Comparison of ENCODE assay signal across 9 mouse cellular contexts in genomic region chr19:6502543-6503319, GRCm38 (mm10). TPM values are rescaled to one million over a fixed set of nuclear protein-coding genes. Genes with fewer than 3 reads are reported as not detected.
DNase-seq lines count a peak whose midpoint lies in the region; ATAC-seq and TF ChIP-seq lines count a peak whose summit lies in the region.
"Had no signal": no experiment of that assay in that cellular context is flagged by ENCODE, and none has a peak within 500 bp of the region (broad histone marks: within the 10 kb centered on the region; RNA-seq: fewer than 3 reads in every experiment).

No protein-coding gene starts in this region.

- TF ChIP-seq CTCF in heart, adult 2 months (IDR thresholded peaks at IDR 0.05), result no peak

- ATAC-seq in liver, embryonic 11.5 days (replicated peaks; ENCODE audit: low FRiP score), result no peak

- no peaks in the 10 kb centered on the region for H3K9me3 ChIP-seq in liver, embryonic 11.5 days (ENCODE audit: control insufficient read depth, low read length)

- H3K36me3 ChIP-seq in heart, adult 2 months (ENCODE audit: control insufficient read depth, insufficient read depth, low read length), result no peaks in the 10 kb centered on the region
- H3K36me3 ChIP-seq in liver, embryonic 11.5 days (ENCODE audit: control insufficient read depth, insufficient read depth, low read length), result no peaks in the 10 kb centered on the region
- H3K36me3 ChIP-seq in myocyte (ENCODE audit: control insufficient read depth, insufficient read depth), result no peaks in the 10 kb centered on the region

- H3K4me3 ChIP-seq in heart, adult 2 months, result no peak overlapping the region
- H3K4me3 ChIP-seq in liver, embryonic 11.5 days (ENCODE audit: low read depth, low read length), result peak overlapping the region; percentile 35
- H3K4me3 ChIP-seq in myocyte, result no peak overlapping the region

- DNase-seq in right cerebral cortex, adult 2 months (ENCODE audit: low spot score in 2 of 2), result peak; percentile 64 to 69
- no peak for DNase-seq in right cerebral cortex, postnatal 14 days
- peak; percentile 11 for DNase-seq in c-Kit-positive CD71-positive TER-119-negative erythroid progenitor cells, embryonic 14.5 days (ENCODE audit: low read depth)
- DNase-seq in heart, adult 2 months, result peak; percentile 40 to 63
- peak; percentile 62 for DNase-seq in kidney, adult 18-20 months
- DNase-seq in liver, embryonic 11.5 days (ENCODE audit: low spot score), result peak; percentile 74
- no peak for DNase-seq in thymus, adult 18-20 months

- H3K27ac ChIP-seq in heart, adult 2 months, result no peak overlapping the region
- no peak overlapping the region for H3K27ac ChIP-seq in liver, embryonic 11.5 days (ENCODE audit: low read depth, low read length)

- H3K9ac ChIP-seq in heart, adult 2 months (ENCODE audit: low read depth, low read length), result no peak overlapping the region
- H3K9ac ChIP-seq in liver, embryonic 11.5 days (ENCODE audit: low read depth, low read length), result no peak overlapping the region

- no peak for TF ChIP-seq EP300 in heart, adult 2 months (IDR thresholded peaks at IDR 0.05; ENCODE audit: insufficient read depth, low read depth, low read length)

- intact Hi-C loops in heart, adult 2 months (cut with DNase I), result no loop called here

- H3K79me2 ChIP-seq in heart, adult 2 months (replicated peaks; ENCODE audit: control insufficient read depth, insufficient read depth, low read length), result no peaks in the 10 kb centered on the region
- H3K79me2 ChIP-seq in myocyte (ENCODE audit: control insufficient read depth, insufficient read depth), result no peaks in the 10 kb centered on the region

- 5% methylated on average over 20 of the region's 20 CpGs for WGBS in heart, adult 2 months
- WGBS in liver, embryonic 11.5 days, result 4% methylated on average over 20 of the region's 20 CpGs

- H3K4me2 ChIP-seq in liver, embryonic 11.5 days, result peak overlapping the region; percentile 69
- no peak overlapping the region for H3K4me2 ChIP-seq in myocyte (ENCODE audit: low read depth)

- peaks cover 1% of the 10 kb centered on the region; the same call in 1 of the 2 replicates for H3K4me1 ChIP-seq in heart, adult 2 months (ENCODE audit: control insufficient read depth, insufficient read depth, low read length)
- peaks cover 8% of the 10 kb centered on the region; the same call in 1 of the 2 replicates for H3K4me1 ChIP-seq in liver, embryonic 11.5 days (replicated peaks; ENCODE audit: control insufficient read depth, insufficient read depth, low read length)

- TF ChIP-seq POLR2A in heart, adult 2 months (IDR thresholded peaks at IDR 0.05; ENCODE audit: insufficient read depth, low read depth, low read length), result no peak
- no peak for TF ChIP-seq POLR2A in myocyte (IDR thresholded peaks at IDR 0.05; ENCODE audit: insufficient read length, low read depth)

- peaks cover 12% of the 10 kb centered on the region for H3K27me3 ChIP-seq in heart, adult 2 months (ENCODE audit: control insufficient read depth, insufficient read depth, low read length)
- H3K27me3 ChIP-seq in liver, embryonic 11.5 days (replicated peaks; ENCODE audit: control insufficient read depth, insufficient read depth, low read length), result peaks cover 100% of the 10 kb centered on the region
- H3K27me3 ChIP-seq in myocyte (ENCODE audit: control insufficient read depth, insufficient read depth, insufficient read length), result peaks cover 61% of the 10 kb centered on the region

- H3ac ChIP-seq in myocyte (ENCODE audit: control insufficient read depth, insufficient read length), result no peak overlapping the region

TF ChIP-seq in myocyte, 11 proteins besides CTCF, POLR2A, EP300 and RAD21:
- TF ChIP-seq USF1 (IDR thresholded peaks at IDR 0.05; ENCODE audit: low read depth), result no peak
- peak; percentile 96 for TF ChIP-seq REST (IDR thresholded peaks at IDR 0.05; ENCODE audit: insufficient read depth, insufficient read length)
- no peak for TF ChIP-seq TCF12 (IDR thresholded peaks at IDR 0.05; ENCODE audit: insufficient read depth, poor library complexity, severe bottlenecking)
- TF ChIP-seq MYOG (IDR thresholded peaks at IDR 0.05; ENCODE audit: control insufficient read depth in 1 of 3, insufficient read depth in 1 of 3, insufficient read length in 2 of 3, low read depth in 2 of 3), result no peak

RNA-seq across cellular contexts. Expression of gene Slc22a12, which starts 40.1 kb away (rescaled TPM):
- total RNA-seq in heart, adult 2 months (2021), result not detected
- not detected in 2 replicates for polyA plus RNA-seq in heart, adult 2 months (2012; rRNA removed)
- polyA plus RNA-seq in liver, embryonic 11.5 days (2014; fragmentation: Nextera tagmentation; extraction: Ambion mirVana), result not detected in 2 replicates
- polyA plus RNA-seq in myocyte (2012; fragmentation: generic; extraction: Trizol), result not detected
- total RNA-seq: neutrophil, adult 5-6 weeks had no signal

Comparison
In these comparisons a context has a peak if more than half of its experiments do, and no peak if none do; other contexts are left out.
1. DNase-seq: peak in right cerebral cortex, adult 2 months (2 of 2), c-Kit-positive CD71-positive TER-119-negative erythroid progenitor cells, embryonic 14.5 days (single experiment), heart, adult 2 months (2 of 2), kidney, adult 18-20 months (single experiment) and liver, embryonic 11.5 days (single experiment); none in right cerebral cortex, postnatal 14 days (single experiment) and thymus, adult 18-20 months (0 of 2).